Mouse (Mus musculus): ENCODE measurements around the gene Tox4.
"Not testable (repeated sequence)": the region's sequence is repeated elsewhere in the genome, so short reads cannot be mapped to it uniquely, and the experiment has no call there.

Gene Tox4

DNA sequence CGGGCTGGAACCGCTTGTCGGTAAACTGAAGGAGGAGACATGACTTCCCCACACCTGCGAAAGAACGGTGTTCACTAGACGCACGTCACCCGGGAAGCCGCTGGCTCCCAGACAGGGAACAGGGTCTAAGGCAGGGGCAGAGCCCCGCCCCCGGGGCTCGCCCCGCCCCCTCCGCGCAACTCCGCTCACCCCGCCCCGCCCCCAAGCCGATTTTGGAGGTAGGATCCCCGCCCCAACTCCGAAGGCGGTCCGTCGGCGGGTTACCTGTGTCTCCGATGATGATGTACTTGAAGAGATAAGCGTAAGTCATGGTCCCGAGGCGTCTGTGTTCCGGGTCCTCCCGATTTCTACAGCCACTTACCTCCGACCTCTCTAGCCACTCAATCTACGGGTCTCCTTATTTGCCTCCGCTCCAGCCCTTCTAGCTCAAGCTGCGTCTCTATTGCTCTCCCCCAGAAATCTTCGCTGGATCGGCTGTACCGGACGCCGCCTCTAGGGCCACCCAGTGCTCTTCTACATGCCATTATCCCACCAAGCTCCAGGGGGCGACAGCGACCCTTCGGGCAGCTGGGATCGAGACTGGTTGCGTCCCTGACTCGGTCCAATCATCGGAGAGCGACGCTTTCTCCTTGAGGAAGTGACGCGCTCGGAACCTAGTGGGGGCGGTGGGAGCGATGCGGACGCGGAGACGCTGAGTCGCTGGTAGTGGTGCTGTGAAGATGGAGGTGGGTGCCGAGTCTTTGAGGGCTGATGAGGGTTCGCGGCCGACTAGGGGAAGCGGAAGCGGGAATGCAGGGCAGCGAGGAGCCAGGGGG, at the start of gene Tox4, which contains the start of gene Rab2b:
Tox4 (plus strand) TSS at position 215 of the 815 bp plus-strand sequence.
Rab2b (minus strand) TSS at position 614 of the 815 bp plus-strand sequence.
- in situ Hi-C loops (cut with MboI, MseI), result no loop called here

DNA sequence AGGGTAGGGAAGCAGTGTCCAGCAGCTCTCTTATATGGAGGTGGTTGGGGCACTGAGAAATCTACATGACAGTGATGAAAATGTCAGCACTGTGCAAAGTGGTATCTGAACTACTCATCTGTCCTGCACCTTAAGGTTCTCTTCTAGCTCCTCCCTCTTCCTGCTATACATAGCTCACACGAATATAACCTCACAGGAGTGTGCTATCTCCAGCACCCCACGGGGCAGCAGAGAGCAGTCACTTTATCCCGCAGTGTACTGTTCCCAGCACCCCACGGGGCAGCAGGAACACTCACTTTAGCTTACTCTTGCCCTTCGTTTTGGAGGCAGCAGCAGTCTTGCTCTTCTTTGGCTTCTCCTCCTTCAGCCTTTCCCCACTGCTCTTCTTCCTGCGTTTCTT, 46.7 kb upstream of the Tox4 start:
- in situ Hi-C loops (cut with MboI, MseI), result no loop called here

GRCm38 (mm10) chr14:52235165-52235564, 43.8 kb upstream of the Tox4 start:
- in situ Hi-C loops (cut with MboI, MseI), result no loop called here

DNA sequence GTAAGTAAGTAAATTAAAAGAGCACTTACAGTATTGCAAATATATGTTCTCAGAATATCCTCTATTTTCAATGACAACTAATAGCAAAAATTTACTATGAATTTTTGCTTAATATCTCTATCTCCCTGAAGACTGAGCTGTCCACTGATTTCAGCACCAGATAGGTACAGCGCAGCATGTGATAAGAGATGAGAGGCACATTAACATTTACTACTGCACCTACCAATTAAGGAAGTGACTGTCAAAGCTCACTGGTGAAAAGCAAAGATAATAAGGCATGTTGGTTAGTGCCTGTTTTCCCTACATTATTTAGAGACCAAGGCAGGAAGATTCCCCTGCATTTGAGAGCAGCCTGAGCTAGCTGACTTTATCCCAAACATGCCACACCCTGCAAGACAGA, 42.7 kb upstream of the Tox4 start:
- in situ Hi-C loops (cut with MboI, MseI), result no loop called here

DNA sequence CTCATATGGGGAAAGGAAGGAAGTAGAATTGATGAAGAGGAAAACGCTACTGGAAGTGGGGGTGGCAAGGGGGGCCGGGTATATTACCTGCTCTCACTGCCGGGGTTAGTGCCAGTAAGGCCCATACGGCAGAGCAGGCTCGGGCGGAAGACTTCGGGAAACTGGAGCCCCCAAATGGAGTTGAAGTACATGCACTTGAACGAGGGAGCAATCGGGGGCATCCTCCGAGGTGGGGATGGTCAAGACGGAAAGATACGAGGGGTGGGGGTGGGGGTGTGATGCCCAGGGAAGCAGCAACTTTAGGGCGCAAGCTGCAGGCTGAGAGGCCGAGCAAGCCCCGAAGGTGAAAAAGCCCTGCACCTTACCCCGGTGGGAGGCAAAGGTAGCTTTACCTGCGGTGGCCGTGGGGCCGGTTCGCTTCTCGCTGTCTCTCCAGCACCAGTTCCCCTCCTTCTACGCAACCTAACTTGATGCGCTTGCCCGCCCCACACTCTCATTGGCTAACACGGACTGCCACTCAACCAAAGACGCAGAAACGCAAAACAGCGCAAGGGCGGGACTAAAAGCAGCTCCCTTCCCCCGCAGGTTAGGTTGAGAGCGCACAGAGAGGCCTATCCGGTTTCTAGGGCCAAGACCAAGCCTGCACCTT, 34.8 kb upstream of the Tox4 start:
- in situ Hi-C loops (cut with MboI, MseI), result no loop called here

DNA sequence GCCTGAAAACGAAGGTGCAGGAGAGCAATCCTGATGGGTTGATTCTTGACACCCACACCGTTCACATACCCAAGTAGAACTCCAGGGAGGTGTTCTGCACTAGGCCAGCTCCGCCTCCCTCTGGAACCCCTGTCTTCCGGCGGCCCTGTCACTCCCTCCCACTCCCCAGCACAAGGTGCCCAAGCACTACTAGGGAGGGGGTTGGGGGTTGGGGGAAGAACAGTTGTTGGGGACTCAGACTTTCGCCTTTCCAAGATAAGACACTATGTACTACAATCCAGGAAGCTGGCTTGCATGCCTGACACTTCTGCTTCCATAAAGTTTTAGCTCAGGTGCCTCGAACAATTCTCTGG, 34.3 kb upstream of the Tox4 start:
- in situ Hi-C loops (cut with MboI, MseI), result no loop called here

DNA sequence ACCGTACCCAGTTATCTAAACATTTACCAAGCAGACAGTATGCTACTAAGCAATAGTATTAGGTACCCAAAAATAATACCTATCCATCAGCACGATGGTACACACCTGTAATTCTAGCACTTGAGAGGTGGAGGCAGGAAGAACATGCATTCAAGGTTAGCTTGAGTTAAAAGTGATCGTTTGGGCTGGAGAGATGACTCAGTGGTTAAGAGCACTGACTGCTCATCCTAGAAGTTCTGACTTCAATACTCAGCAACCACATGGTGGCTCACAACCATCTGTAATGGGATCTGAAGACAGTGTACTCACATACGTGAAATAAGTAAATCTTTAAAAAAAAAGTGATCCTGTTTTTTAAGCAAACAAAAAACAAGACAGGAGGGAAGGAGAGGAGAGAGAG, 32.8 kb upstream of the Tox4 start:
- in situ Hi-C loops (cut with MboI, MseI), result no loop called here

DNA sequence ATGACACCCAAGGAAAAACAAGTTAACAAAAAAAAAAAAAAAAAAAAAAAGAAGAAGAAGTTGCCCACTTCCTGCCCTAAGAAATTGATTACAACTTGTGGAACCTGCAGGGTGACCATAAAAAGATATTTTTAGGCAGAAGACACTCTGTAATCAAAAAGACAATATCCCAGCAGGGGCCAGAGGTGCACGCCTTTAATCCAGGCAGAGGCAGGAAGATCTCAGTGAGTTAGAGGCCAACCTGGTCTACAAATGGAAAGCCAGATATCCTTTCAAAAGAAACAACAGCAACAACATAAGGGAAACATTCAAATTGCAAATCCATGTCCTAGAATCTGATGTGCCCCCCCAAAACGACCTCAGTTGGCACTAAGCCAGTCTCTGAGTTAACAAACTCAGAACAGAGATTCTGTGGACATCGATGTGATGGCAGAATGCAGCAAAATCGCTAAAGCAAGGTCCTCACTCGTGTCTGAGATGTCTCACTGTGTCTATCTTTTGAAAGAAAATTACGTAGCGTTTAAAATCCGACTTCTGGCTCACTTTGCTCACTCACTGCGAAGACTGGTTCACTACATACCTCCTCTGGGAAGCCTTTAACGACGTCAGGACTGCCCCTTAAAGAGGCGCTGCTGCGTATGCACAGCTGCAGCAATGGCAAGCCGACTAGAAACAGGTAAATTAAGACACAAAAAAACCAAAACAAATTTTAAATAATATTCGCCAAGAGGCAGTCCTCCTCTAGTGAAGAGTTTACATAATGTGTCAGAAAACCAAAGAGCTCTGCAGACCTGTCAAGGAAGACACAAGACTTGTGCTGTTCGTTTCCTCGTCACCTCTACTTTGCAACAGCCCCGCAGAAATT, 22.4 kb upstream of the Tox4 start:
- in situ Hi-C loops (cut with MboI, MseI), result no loop called here

DNA sequence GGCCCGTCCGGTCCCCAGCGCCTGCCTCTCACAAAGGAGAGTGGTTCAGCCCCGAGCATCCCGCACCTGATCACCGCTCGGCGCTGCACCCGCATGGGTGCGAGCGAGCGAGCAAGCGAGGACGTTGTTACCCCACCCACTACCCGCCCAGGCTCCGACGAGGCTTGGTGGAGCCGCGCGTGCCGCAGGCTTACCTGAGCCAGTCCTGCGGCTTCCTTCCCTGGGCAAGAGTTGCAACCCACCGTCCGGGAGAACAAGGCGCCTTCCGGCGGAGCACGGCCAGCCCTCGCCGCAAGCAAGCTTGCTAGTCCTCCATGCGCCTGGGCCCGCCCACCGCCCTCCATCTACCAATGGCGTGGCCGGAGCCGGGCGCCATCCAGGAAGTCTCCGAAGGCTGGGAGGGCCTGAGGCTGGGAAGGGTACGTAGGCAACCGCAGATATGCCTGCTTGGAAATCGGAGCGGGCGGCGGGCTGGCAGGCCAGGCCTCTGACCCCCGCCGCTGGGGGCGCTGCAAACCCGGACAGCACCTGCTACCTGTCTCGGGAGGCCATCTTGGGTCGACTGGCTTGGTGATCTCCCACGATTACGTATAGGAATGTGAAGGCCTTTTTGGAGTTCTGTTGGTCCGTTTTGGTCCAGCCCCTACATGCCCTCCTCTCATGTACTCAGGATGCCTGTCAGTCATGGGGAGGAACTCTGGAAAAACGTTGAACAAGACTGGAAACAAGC, 21.3 kb upstream of the Tox4 start, which contains the start of gene Chd8:
Chd8 (minus strand) TSS at position 297 of the 730 bp plus-strand sequence.
- in situ Hi-C loops (cut with MboI, MseI), result no loop called here

GRCm38 (mm10) chr14:52272781-52273180, 6.2 kb upstream of the Tox4 start:
- in situ Hi-C loops (cut with MboI, MseI), result no loop called here

DNA sequence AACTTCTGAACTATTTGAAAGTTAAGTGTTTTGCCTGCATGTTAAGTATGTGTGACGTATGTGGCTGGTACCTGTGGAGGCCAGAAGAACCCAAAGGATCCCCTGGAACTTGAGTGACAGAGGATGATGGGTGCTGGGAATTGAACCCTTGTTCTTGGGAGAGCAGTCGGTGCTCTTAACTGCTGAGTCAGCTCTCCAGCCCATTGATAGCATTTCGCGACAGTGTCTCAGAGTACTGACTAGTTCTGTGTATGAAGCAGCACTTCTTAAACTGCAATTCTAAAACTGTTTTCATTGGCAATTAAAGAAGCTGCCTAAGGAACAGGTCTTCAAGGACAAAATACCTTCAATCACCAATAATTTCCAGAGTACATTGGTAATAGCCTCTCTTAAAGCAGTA, 1.7 kb upstream of the Tox4 start:
- in situ Hi-C loops (cut with MboI, MseI), result no loop called here

GRCm38 (mm10) chr14:52279747-52280120, 788 bp downstream of the Tox4 start:
- in situ Hi-C loops (cut with MboI, MseI), result no loop called here

DNA sequence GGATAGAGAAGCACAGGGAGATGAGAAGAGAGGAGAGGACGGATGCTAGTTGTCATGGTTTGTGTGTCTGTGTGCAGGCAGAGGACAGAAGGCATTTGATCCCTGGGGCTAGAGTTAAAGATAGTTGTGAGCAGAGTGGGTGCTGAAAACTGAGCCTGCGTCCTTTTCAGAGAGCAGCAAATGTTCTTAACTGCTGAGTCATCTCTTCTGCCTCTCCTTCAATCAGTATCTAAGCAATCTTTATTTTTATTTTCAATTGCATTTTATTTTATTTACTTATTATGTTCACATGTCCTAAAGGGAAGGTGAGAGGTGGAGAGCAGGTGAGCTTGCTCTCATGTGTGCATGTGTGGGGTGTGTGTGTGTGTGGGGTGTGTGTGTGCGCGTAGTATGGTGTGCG, 4.7 kb downstream of the Tox4 start:
- in situ Hi-C loops (cut with MboI, MseI), result no loop called here

DNA sequence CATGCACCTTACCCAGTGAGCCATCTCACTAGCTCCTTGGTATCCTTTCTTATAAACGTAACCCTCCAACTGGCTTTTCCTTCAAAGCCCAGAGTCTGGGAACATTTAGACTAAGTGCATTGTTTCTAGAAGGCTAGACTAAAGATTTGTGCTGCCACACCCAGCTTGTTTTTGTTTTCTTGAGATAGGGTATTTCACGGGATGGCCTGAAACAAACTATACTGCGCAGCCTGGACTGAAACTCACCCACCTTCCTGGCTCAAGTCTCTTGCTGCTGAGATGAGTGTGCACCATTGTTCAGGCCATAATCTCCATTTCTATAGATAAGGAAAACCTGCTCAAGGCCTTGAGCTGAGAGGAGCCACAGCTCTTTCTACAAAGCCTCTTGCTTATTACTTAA, 5.2 kb downstream of the Tox4 start:
- in situ Hi-C loops (cut with MboI, MseI), result no loop called here

GRCm38 (mm10) chr14:52295558-52296264, 16.8 kb downstream of the Tox4 start:
- in situ Hi-C loops (cut with MboI, MseI), result no loop called here

DNA sequence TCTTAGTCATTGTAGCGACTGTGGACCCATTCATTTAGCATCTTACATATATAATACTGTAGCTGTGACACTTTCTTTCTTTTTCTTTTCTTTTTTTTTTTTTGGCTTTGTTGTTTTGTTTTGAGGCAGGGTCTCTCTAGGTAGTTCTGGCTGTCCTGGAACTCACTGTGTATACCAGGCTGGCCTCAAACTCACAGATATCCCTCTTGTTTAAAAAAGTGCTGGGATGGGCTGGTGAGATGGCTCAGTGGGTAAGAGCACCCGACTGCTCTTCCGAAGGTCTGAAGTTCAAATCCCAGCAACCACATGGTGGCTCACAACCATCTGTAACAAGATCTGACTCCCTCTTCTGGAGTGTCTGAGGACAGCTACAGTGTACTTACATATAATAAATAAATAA, 24.6 kb downstream of the Tox4 start:
- in situ Hi-C loops (cut with MboI, MseI), result not testable (repeated sequence)

- in situ Hi-C loops (cut with MboI, MseI), result no loop called here
Observed at GRCm38 (mm10) chr14:52304644-52305271, 25.8 kb downstream of the Tox4 start, which contains the start of gene Mettl3. Gene Mettl3, minus strand, starts transcription at chr14:52305128.

GRCm38 (mm10) chr14:52306100-52306499, 27.2 kb downstream of the Tox4 start:
- in situ Hi-C loops (cut with MboI, MseI), result no loop called here

- in situ Hi-C loops (cut with MboI, MseI), result not testable (repeated sequence)
Observed at GRCm38 (mm10) chr14:52310343-52310742, 31.4 kb downstream of the Tox4 start.

- in situ Hi-C loops (cut with MboI, MseI), result no loop called here
Observed at GRCm38 (mm10) chr14:52310906-52311305, 32.0 kb downstream of the Tox4 start.
